Mouse (Mus musculus): ENCODE data around the gene Pde6b. TPM values are rescaled to one million over a fixed set of nuclear protein-coding genes. Genes with fewer than 3 reads are reported as not detected.

Pde6b gene
- total RNA-seq, 2 experiments from 2014 or later: 0.28 to 0.48 TPM

DNA sequence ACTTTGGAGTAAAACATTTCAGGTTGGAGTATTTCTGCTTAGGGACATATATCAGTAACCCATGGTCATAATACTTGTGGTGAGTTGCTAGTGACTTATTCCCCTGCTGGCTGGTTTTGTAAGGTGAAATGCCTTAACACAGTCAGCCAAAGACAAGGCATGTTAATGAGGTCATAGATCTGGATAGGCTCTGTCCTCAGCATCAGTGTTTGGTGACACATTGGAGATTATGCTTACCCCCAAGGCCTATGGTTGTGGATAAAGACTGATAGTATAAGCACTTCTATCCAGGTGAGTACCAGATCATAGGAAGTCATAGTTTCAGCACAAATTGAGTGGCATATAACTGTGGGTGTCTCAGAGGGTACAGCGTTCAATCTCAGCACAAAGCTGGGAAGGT, 78.5 kb downstream of the Pde6b start:
- no peak overlapping the region for H3K4me3 ChIP-seq
- intact Hi-C loops (cut with DNase I): no loop called here
- TF ChIP-seq CTCF (IDR thresholded peaks at IDR 0.05): no peak
- no peak for DNase-seq (ENCODE audit: extremely low spot score in 1 of 2, low spot score in 2 of 2)
- no peak overlapping the region for H3K27ac ChIP-seq

DNA sequence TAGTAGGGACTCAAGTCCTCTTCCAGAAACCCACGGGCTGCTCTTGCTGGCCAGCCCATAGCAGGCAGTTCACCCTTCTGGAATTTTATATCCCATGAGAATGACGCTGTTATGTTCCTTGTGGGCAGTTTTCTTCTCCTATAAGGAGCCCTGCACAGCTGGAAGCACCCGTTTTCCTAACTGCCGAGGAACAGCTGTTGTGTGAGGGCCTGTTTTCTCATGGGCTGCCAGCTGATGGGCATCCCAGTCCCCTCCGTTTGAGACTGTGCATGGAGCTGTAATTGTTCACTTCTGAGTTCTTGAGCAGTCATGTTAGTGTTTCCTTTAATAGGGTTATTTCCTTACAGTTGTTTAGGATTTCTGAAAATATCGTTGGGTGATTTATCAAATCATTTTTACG, 81.4 kb downstream of the Pde6b start:
- intact Hi-C loops (cut with DNase I): no loop called here
- H3K27ac ChIP-seq: no peak overlapping the region
- DNase-seq (ENCODE audit: extremely low spot score in 1 of 2, low spot score in 2 of 2): no peak
- H3K4me3 ChIP-seq: no peak overlapping the region
- TF ChIP-seq CTCF (IDR thresholded peaks at IDR 0.05): no peak

DNA sequence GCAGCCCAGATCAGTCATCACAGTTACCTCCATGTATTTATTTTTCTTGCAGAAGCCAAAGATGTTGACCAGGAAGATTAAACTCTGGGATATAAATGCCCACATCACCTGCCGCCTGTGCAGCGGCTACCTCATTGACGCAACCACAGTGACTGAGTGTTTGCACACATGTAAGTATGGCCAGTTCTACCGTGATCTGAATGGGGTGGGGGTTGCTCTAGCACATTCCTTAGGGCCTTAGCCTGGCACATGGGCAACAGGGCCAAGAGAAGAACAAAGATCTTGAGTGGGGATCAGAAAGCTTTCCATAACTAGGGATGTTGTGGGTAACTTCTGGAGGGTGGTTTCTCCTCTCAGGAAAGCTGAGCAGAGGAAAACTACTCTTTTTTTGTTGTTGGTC, 85.5 kb downstream of the Pde6b start:
- no peak overlapping the region for H3K27ac ChIP-seq
- intact Hi-C loops (cut with DNase I): no loop called here
- TF ChIP-seq CTCF (IDR thresholded peaks at IDR 0.05): no peak
- no peak for DNase-seq (ENCODE audit: extremely low spot score in 1 of 2, low spot score in 2 of 2)
- no peak overlapping the region for H3K4me3 ChIP-seq

- no peak for DNase-seq (ENCODE audit: extremely low spot score in 1 of 2, low spot score in 2 of 2)
- no peak overlapping the region for H3K4me3 ChIP-seq
- H3K27ac ChIP-seq: no peak overlapping the region
- no peak for TF ChIP-seq CTCF (IDR thresholded peaks at IDR 0.05)
- intact Hi-C loops (cut with DNase I): no loop called here
These were observed 87.8 kb downstream of the Pde6b start for GRCm38 (mm10) chr5:108475977-108476376.

Other genes with a start within 250 kb of the Pde6b start
- 10 to 100 TPM; 33.9 to 34.8 TPM for gene Dr1, start 119.5 kb upstream of the Pde6b start, total RNA-seq (2021)
- gene Pigg, start 75.8 kb upstream of the Pde6b start, total RNA-seq (2021): 10 to 100 TPM; 13.1 to 14.1 TPM
- 10 to 100 TPM; 59.8 to 70.1 TPM for gene Gm42517, start 20.5 kb upstream of the Pde6b start, total RNA-seq (2021)
- gene Atp5k, start 46.1 kb downstream of the Pde6b start, total RNA-seq (2021): 100 to 1,000 TPM; 222 to 225 TPM
- under 1 TPM; 0.75 TPM for gene Mfsd7a, start 60.5 kb downstream of the Pde6b start, total RNA-seq (2021)
- gene Pcgf3, start 72.8 kb downstream of the Pde6b start, total RNA-seq (2021): 10 to 100 TPM; 46.6 to 47.3 TPM
- gene Cplx1, start 161.6 kb downstream of the Pde6b start, total RNA-seq (2021): 100 to 1,000 TPM; 713 to 727 TPM
- gene Gak, start 241.4 kb downstream of the Pde6b start, total RNA-seq (2021): 100 to 1,000 TPM in 1 of 2 experiments, 10 to 100 TPM in 1; 98.8 to 106 TPM
- 10 to 100 TPM; 40.8 to 43.2 TPM for gene Tmem175, start 241.4 kb downstream of the Pde6b start, total RNA-seq (2021)